Mouse (Mus musculus) gonadal fat pad, adult 2 months (tissue): ENCODE data around the gene Hinfp. TPM values are rescaled to one million over a fixed set of nuclear protein-coding genes. Genes with fewer than 3 reads are reported as not detected.

ENCODE experiments used
- DNase-seq: peaks from one replicate; pipeline ENCODE4 v3.0.0-alpha.2; 2012; ENCODE audit warnings: low read depth
- polyA plus RNA-seq: library from polyadenylated mRNA; depleted of rRNA; stranded (reverse); fragments of >200 nt; gene quantifications from 2 replicates; pipeline ENCODE4 v1.2.3, GENCODE M21; 2012; rRNA removed

Hinfp gene
- polyA plus RNA-seq, 1 experiment = 39.6 TPM

DNA sequence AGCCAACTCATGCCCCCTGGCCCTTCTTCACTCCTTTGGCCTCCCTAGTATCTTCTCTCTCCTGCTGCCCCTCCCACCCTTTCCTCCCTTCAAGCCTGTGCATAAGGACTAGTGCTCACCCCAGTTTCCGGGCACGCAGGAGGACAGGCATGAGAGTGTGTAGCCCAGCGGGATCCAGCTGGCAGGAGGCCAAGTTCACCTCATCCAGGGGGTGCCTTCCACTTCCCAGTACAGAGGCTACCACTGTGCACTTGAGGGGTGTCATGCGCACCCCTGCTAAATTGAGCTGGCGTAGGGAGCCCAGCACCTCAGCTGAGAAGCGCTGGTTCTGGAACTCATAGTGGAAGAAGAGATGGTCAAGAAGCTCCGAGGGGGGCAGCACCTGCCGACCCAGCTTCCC lies 49.3 kb downstream of the Hinfp start:
- no peak for DNase-seq

- DNase-seq = no peak
These were observed 50.3 kb downstream of the Hinfp start for GRCm38 (mm10) chr9:44255136-44255521.

DNA sequence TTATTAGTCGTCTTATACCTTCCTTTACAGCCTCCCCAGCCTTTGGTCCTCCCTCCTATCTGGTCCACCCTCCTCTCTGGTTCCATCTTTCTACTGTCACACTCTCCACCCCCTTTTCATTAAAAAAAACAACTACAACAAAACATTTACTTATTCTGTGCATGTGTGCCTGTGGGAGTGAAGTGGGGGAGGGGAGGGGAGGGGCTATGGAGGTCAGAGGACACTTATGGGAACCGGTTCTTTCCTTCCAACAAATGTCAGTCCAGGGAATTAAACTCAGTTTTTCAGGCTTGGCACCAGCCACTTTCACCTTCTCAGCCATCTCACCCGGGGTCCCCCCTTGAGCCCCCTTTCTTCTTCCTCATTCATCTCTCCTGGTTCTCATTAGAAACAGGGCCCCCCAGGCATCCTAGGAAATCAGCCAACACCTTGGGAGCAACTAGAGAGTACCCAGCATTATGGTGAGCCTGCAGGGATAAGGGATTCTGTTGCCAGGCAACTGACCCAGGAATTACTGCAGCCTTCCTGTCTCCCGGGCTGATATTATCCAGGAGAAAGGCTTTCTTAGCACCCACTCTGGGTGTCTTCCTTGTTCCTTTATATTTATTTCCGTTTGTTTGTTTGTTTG lies 50.8 kb downstream of the Hinfp start:
- DNase-seq = no peak

DNA sequence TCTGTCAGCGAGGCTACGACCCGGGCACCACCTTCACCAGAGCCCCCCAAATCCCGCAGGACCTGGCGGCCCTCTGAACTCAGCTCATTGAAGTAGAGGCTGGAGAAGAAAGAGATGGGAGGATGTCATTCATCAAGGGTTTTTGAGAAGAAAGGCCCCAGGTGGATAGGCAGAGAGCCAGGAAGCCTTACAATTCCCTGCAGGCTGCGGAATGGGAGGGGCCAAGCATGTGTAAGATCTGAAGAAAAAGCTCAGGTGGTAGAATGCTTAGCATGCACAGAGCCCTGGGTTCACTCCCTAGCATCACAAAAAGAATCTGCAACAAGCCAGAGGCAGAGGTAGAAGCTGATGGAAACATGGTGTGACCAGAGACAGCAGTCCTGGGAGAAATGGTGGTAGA lies 52.0 kb downstream of the Hinfp start:
- DNase-seq = no peak

- DNase-seq = no peak
These were observed 54.2 kb downstream of the Hinfp start, which contains the start of gene Pdzd3 for GRCm38 (mm10) chr9:44251314-44251713. TSS of gene Pdzd3 (minus strand) at chr9:44251471.

- DNase-seq = no peak
These were observed 55.0 kb downstream of the Hinfp start for GRCm38 (mm10) chr9:44250445-44250844.

DNA sequence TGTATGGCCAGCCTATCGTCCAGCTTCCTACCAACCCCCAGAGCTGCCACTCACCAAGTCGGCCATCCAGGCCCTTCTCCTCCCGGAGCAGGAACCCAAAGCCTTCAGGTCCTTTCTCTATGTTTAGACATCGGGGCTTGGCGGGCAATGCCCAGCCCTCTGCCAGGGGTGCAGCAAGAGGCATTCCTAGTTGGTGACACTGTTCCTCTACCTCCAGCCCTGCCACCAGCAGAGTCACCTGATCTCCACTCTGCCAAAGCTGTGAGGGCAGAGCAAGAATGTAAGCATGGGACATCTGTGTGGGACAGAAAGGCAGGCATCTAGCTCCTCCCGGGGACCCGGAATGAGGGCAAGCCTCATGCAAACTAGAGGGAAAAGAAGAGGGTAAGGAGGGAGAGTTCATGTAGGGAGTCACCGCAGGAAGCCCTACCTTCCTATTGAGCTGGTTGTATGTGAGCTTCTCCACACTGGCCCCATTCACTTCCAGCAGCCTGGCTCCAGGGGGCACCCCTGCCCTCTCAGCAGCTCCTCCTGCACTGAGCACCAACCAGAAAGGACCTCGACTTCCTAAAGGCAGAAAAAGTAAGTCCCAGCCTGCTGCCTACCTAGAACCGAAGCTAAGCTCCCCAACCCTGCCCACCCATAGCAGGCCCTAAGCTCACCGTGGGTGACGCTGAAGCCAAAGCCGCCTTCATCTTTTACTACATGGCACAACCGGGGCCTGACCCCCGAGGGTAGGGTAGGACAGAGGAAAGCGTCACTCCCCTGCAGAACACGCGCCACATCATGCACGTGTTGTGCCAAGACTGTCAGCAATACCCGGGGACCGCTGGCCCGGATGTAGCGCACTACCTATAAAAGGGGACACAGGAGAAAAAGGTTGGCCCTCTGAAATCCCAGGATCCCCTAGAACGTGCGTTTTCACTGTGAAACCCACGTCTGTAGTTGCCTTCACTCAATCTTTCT lies 56.0 kb downstream of the Hinfp start:
- DNase-seq = no peak

- DNase-seq = no peak
These were observed 57.6 kb downstream of the Hinfp start for GRCm38 (mm10) chr9:44247907-44248306.

- DNase-seq = no peak
These were observed 61.9 kb downstream of the Hinfp start for GRCm38 (mm10) chr9:44243621-44244020.

Other genes with a start within 250 kb of the Hinfp start
- gene Usp2, start 238.7 kb downstream of the Hinfp start, polyA plus RNA-seq = 19.3 and 24.5 TPM in 2 replicates
- 72.1 and 84.4 TPM in 2 replicates for gene Mfrp, start 203.9 kb downstream of the Hinfp start, polyA plus RNA-seq
- 28.7 and 29.3 TPM in 2 replicates for gene C1qtnf5, start 198.4 kb downstream of the Hinfp start, polyA plus RNA-seq
- gene Gm49380, start 192.2 kb downstream of the Hinfp start, polyA plus RNA-seq = 0.04 and 0.10 TPM in 2 replicates
- 23.4 and 25.6 TPM in 2 replicates for gene Rnf26, start 192.2 kb downstream of the Hinfp start, polyA plus RNA-seq
- 196 and 288 TPM in 2 replicates for gene Mcam, start 171.2 kb downstream of the Hinfp start, polyA plus RNA-seq
- 12.2 and 14.1 TPM in 2 replicates for gene Cbl, start 71.6 kb downstream of the Hinfp start, polyA plus RNA-seq
- 6.6 and 6.9 TPM in 2 replicates for gene Ccdc153, start 65.0 kb downstream of the Hinfp start, polyA plus RNA-seq
- gene Pdzd3, start 54.2 kb downstream of the Hinfp start, polyA plus RNA-seq = 1.4 and 2.3 TPM in 2 replicates
- 22.9 and 28.3 TPM in 2 replicates for gene Nlrx1, start 37.1 kb downstream of the Hinfp start, polyA plus RNA-seq
- gene Abcg4, start 17.1 kb downstream of the Hinfp start, polyA plus RNA-seq = 4.9 and 6.6 TPM in 2 replicates
- gene C2cd2l, start 14.6 kb upstream of the Hinfp start, polyA plus RNA-seq = 51.5 and 52.0 TPM in 2 replicates
- 54.1 and 58.4 TPM in 2 replicates for gene Dpagt1, start 20.3 kb upstream of the Hinfp start, polyA plus RNA-seq
- gene H2afx, start 29.0 kb upstream of the Hinfp start, polyA plus RNA-seq = 52.0 and 59.0 TPM in 2 replicates
- gene Hmbs, start 38.6 kb upstream of the Hinfp start, polyA plus RNA-seq = 65.2 and 74.7 TPM in 2 replicates
- 42.6 and 46.1 TPM in 2 replicates for gene Vps11, start 56.0 kb upstream of the Hinfp start, polyA plus RNA-seq
- gene Hyou1, start 73.8 kb upstream of the Hinfp start, polyA plus RNA-seq = 124 and 158 TPM in 2 replicates
- 90.4 and 96.0 TPM in 2 replicates for gene Slc37a4, start 91.2 kb upstream of the Hinfp start, polyA plus RNA-seq
- gene Rps25, start 101.5 kb upstream of the Hinfp start, polyA plus RNA-seq = 255 and 355 TPM in 2 replicates
- 63.4 and 83.7 TPM in 2 replicates for gene Trappc4, start 101.9 kb upstream of the Hinfp start, polyA plus RNA-seq
- 25.4 and 35.0 TPM in 2 replicates for gene Ccdc84, start 112.9 kb upstream of the Hinfp start, polyA plus RNA-seq
- gene Foxr1, start 135.5 kb upstream of the Hinfp start, polyA plus RNA-seq = 0.05 TPM in 1 of 2 replicates, not detected in the other
- 5.7 and 7.3 TPM in 2 replicates for gene Upk2, start 149.3 kb upstream of the Hinfp start, polyA plus RNA-seq
- gene Bcl9l, start 177.2 kb upstream of the Hinfp start, polyA plus RNA-seq = 31.3 and 54.0 TPM in 2 replicates